Mouse (Mus musculus): ENCODE measurements around the gene Urb1. TPM values are rescaled to one million over a fixed set of nuclear protein-coding genes. Genes with fewer than 3 reads are reported as not detected.

Gene Urb1
- polyA plus RNA-seq, 1 experiment from 2014 or later: 9.9 TPM

- Histone ChIP-seq H3K4me1 (replicated peaks; ENCODE audit: control insufficient read depth, insufficient read depth, low read length) (peaks cover 4% of the 10 kb centered on the region), H3K4me3 (replicated peaks; ENCODE audit: low read length) (peak within 1 kb of the TSS; percentile 57), H3K27ac (peak within 1 kb of the TSS; percentile 81), H3K9ac (peak within 1 kb of the TSS; percentile 76), H3K4me2 (replicated peaks) (peak within 1 kb of the TSS; percentile 89), H3K36me3 (replicated peaks; ENCODE audit: control insufficient read depth, insufficient read depth) (no peaks in the 10 kb centered on the region; the same call in 1 of the 2 replicates), H3K9me3 (ENCODE audit: control insufficient read depth, low read length) (0 out of 2 replicates have a peak, but pooled peaks cover 5% of the 10 kb centered on the region), H3K27me3 (ENCODE audit: control insufficient read depth, insufficient read depth, low read length) (no peaks in the 10 kb centered on the region)
- ATAC-seq (ENCODE audit: low FRiP score): peak; percentile 95
- DNase-seq (ENCODE audit: low spot score): peak; percentile 99
- under 1% methylated on average over 53 of the region's 53 CpGs for WGBS
Observed at GRCm38 (mm10) chr16:90727233-90728115, 82.7 kb downstream of the Urb1 start, which contains the start of gene Mis18a. Gene Mis18a (minus strand): TSS chr16:90727404.

GRCm38 (mm10) chr16:90726600-90727227 lies 83.5 kb downstream of the Urb1 start:
- no peaks in the 10 kb centered on the region for H3K27me3 ChIP-seq (ENCODE audit: control insufficient read depth, insufficient read depth, low read length)
- peak overlapping the region; percentile 89 for H3K4me2 ChIP-seq (replicated peaks)
- ATAC-seq (ENCODE audit: low FRiP score) (peak; percentile 57; the same call in 1 of the 2 replicates), DNase-seq (ENCODE audit: low spot score) (no peak)
- H3K36me3 ChIP-seq (replicated peaks; ENCODE audit: control insufficient read depth, insufficient read depth): no peaks in the 10 kb centered on the region; the same call in 1 of the 2 replicates
- H3K27ac ChIP-seq: no peak overlapping the region
- H3K4me3 ChIP-seq (replicated peaks; ENCODE audit: low read length): peak overlapping the region; percentile 57
- H3K4me1 ChIP-seq (replicated peaks; ENCODE audit: control insufficient read depth, insufficient read depth, low read length): peaks cover 4% of the 10 kb centered on the region
- peak overlapping the region; percentile 51 for H3K9ac ChIP-seq
- 0 out of 2 replicates have a peak, but pooled peaks cover 5% of the 10 kb centered on the region for H3K9me3 ChIP-seq (ENCODE audit: control insufficient read depth, low read length)
- WGBS: 7% methylated on average over 38 of the region's 38 CpGs

- Histone ChIP-seq H3K4me3 (replicated peaks; ENCODE audit: low read length) (no peak overlapping the region), H3K9me3 (ENCODE audit: control insufficient read depth, low read length) (no peaks in the 10 kb centered on the region), H3K36me3 (replicated peaks; ENCODE audit: control insufficient read depth, insufficient read depth) (peaks cover 12% of the 10 kb centered on the region; the same call in 1 of the 2 replicates), H3K4me1 (replicated peaks; ENCODE audit: control insufficient read depth, insufficient read depth, low read length) (peaks cover 4% of the 10 kb centered on the region), H3K27ac (no peak overlapping the region), H3K9ac (no peak overlapping the region), H3K4me2 (replicated peaks) (no peak overlapping the region), H3K27me3 (ENCODE audit: control insufficient read depth, insufficient read depth, low read length) (no peaks in the 10 kb centered on the region)
- DNase-seq (ENCODE audit: low spot score): no peak
- ATAC-seq (ENCODE audit: low FRiP score): no peak
- WGBS: 93% methylated on average over 4 of the region's 4 CpGs
Observed at GRCm38 (mm10) chr16:90724051-90724450, 86.2 kb downstream of the Urb1 start.

GRCm38 (mm10) chr16:90710313-90710712 lies 99.9 kb downstream of the Urb1 start:
- DNase-seq (ENCODE audit: low spot score) (no peak), ATAC-seq (ENCODE audit: low FRiP score) (no peak)
- Histone ChIP-seq H3K4me2 (replicated peaks) (peak overlapping the region; percentile 63), H3K27ac (peak overlapping the region; percentile 86), H3K36me3 (replicated peaks; ENCODE audit: control insufficient read depth, insufficient read depth) (no peaks in the 10 kb centered on the region), H3K4me1 (replicated peaks; ENCODE audit: control insufficient read depth, insufficient read depth, low read length) (peaks cover 27% of the 10 kb centered on the region), H3K27me3 (ENCODE audit: control insufficient read depth, insufficient read depth, low read length) (no peaks in the 10 kb centered on the region), H3K4me3 (replicated peaks; ENCODE audit: low read length) (peak overlapping the region; percentile 26), H3K9ac (peak overlapping the region; percentile 64), H3K9me3 (ENCODE audit: control insufficient read depth, low read length) (no peaks in the 10 kb centered on the region)
- WGBS: 53% methylated on average over 12 of the region's 12 CpGs

GRCm38 (mm10) chr16:90709711-90710289 lies 100.4 kb downstream of the Urb1 start:
- Histone ChIP-seq H3K4me2 (replicated peaks) (peak overlapping the region; percentile 63), H3K27ac (peak overlapping the region; percentile 86)
- peak; percentile 91 for ATAC-seq (ENCODE audit: low FRiP score)

GRCm38 (mm10) chr16:90706279-90706678 lies 103.9 kb downstream of the Urb1 start:
- no peak for ATAC-seq (ENCODE audit: low FRiP score)
- WGBS: 50% methylated on average over 3 of the region's 3 CpGs

More at GRCm38 (mm10) chr16:90709711-90710289, 100.4 kb downstream of the Urb1 start:
- peak; percentile 82 for DNase-seq (ENCODE audit: low spot score)
- Histone ChIP-seq H3K4me1 (replicated peaks; ENCODE audit: control insufficient read depth, insufficient read depth, low read length) (peaks cover 27% of the 10 kb centered on the region), H3K4me3 (replicated peaks; ENCODE audit: low read length) (peak overlapping the region; percentile 26), H3K9me3 (ENCODE audit: control insufficient read depth, low read length) (no peaks in the 10 kb centered on the region), H3K9ac (peak overlapping the region; percentile 64), H3K36me3 (replicated peaks; ENCODE audit: control insufficient read depth, insufficient read depth) (no peaks in the 10 kb centered on the region), H3K27me3 (ENCODE audit: control insufficient read depth, insufficient read depth, low read length) (no peaks in the 10 kb centered on the region)
- WGBS: 5% methylated on average over 17 of the region's 17 CpGs

GRCm38 (mm10) chr16:90704161-90704825 lies 105.9 kb downstream of the Urb1 start:
- ATAC-seq (ENCODE audit: low FRiP score): no peak
- WGBS: 79% methylated on average over 13 of the region's 13 CpGs
- Histone ChIP-seq H3K27me3 (ENCODE audit: control insufficient read depth, insufficient read depth, low read length) (no peaks in the 10 kb centered on the region), H3K36me3 (replicated peaks; ENCODE audit: control insufficient read depth, insufficient read depth) (no peaks in the 10 kb centered on the region), H3K4me1 (replicated peaks; ENCODE audit: control insufficient read depth, insufficient read depth, low read length) (peaks cover 6% of the 10 kb centered on the region), H3K27ac (no peak overlapping the region), H3K4me3 (replicated peaks; ENCODE audit: low read length) (no peak overlapping the region), H3K4me2 (replicated peaks) (no peak overlapping the region), H3K9me3 (ENCODE audit: control insufficient read depth, low read length) (no peaks in the 10 kb centered on the region), H3K9ac (no peak overlapping the region)
- DNase-seq (ENCODE audit: low spot score): no peak

More at GRCm38 (mm10) chr16:90706279-90706678, 103.9 kb downstream of the Urb1 start:
- Histone ChIP-seq H3K4me1 (replicated peaks; ENCODE audit: control insufficient read depth, insufficient read depth, low read length) (peaks cover 19% of the 10 kb centered on the region), H3K9me3 (ENCODE audit: control insufficient read depth, low read length) (no peaks in the 10 kb centered on the region), H3K27me3 (ENCODE audit: control insufficient read depth, insufficient read depth, low read length) (no peaks in the 10 kb centered on the region), H3K27ac (no peak overlapping the region), H3K4me3 (replicated peaks; ENCODE audit: low read length) (no peak overlapping the region), H3K36me3 (replicated peaks; ENCODE audit: control insufficient read depth, insufficient read depth) (no peaks in the 10 kb centered on the region), H3K9ac (no peak overlapping the region), H3K4me2 (replicated peaks) (no peak overlapping the region)
- DNase-seq (ENCODE audit: low spot score): no peak

- WGBS: 14% methylated on average over 1 of the region's 1 CpGs
- H3K27ac ChIP-seq: no peak overlapping the region
- ATAC-seq (ENCODE audit: low FRiP score) (no peak), DNase-seq (ENCODE audit: low spot score) (no peak)
- no peaks in the 10 kb centered on the region for H3K4me1 ChIP-seq (replicated peaks; ENCODE audit: control insufficient read depth, insufficient read depth, low read length)
- H3K36me3 ChIP-seq (replicated peaks; ENCODE audit: control insufficient read depth, insufficient read depth): no peaks in the 10 kb centered on the region
- H3K9me3 ChIP-seq (ENCODE audit: control insufficient read depth, low read length): no peaks in the 10 kb centered on the region
- no peak overlapping the region for H3K4me3 ChIP-seq (replicated peaks; ENCODE audit: low read length)
- H3K4me2 ChIP-seq (replicated peaks): no peak overlapping the region
- H3K9ac ChIP-seq: no peak overlapping the region
- no peaks in the 10 kb centered on the region for H3K27me3 ChIP-seq (ENCODE audit: control insufficient read depth, insufficient read depth, low read length)
Observed at GRCm38 (mm10) chr16:90703646-90704045, 106.6 kb downstream of the Urb1 start.
